Mouse (Mus musculus) adrenal gland, adult 18-20 months (tissue): ENCODE results near the gene Rnf40. TPM values are rescaled to one million over a fixed set of nuclear protein-coding genes. Genes with fewer than 3 reads are reported as not detected.

ENCODE experiments used
- DNase-seq, 2 experiments: peaks; one replicate each; pipeline ENCODE4 v3.0.0; 2021 to 2022; ENCODE audit warnings: low spot score in 2 of 2
- long read RNA-seq, 2 experiments: library from polyadenylated mRNA; stranded (forward); transcript quantifications; one replicate each; pipeline ENCODE4 v2.0.0; 2021
- total RNA-seq, 2 experiments: library from RNA; stranded (reverse); gene quantifications; 1 replicate in 1 of 2; 2 replicates in 1 of 2; pipeline ENCODE4 v1.2.3; 2021

Gene Rnf40
- total RNA-seq, result 10 to 100 TPM; 54.1 to 64.1 TPM
- long read RNA-seq, experiment 1, full-length matches to known transcripts, result 57 of 82 reads
- long read RNA-seq, experiment 1, partial matches to known transcripts, result 11 of 82 reads
- long read RNA-seq, experiment 1, other reads (novel, unspliced or antisense), result 14 of 82 reads
- long read RNA-seq, experiment 2, full-length matches to known transcripts, result 64 of 100 reads
- long read RNA-seq, experiment 2, partial matches to known transcripts, result 22 of 100 reads
- long read RNA-seq, experiment 2, other reads (novel, unspliced or antisense), result 14 of 100 reads

- peak; percentile 80 to 82 for DNase-seq
These were observed at the start of gene Rnf40, which contains the start of gene Ccdc189 for GRCm38 (mm10) chr7:127588011-127588871. TSS of gene Rnf40 (plus strand) at chr7:127588767. TSS of gene Ccdc189 (minus strand) at chr7:127588595.

- DNase-seq, result no peak
These were observed 46.9 kb upstream of the Rnf40 start for GRCm38 (mm10) chr7:127541671-127542070.

GRCm38 (mm10) chr7:127549116-127549835 is 39.3 kb upstream of the Rnf40 start:
- no peak for DNase-seq

DNA sequence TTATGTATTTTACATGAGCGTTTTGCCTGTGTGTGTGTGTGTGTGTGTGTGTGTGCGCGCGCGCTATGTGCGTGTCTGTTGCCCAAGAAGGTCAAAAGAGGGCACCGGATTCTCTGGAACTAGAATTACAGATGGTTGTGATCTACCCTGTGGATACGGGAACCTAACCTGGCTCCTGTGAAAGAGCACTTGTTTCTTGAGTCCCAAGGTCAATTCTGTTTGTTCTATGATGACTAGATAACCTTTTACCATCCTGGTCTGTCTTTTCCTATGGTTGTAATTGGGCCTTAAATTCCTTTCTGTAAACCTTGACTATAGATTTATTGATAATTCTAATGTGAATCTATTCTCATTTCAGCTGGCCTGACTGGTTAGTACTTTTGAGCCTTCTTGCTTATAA is 37.0 kb upstream of the Rnf40 start:
- DNase-seq, result no peak

- DNase-seq, result no peak
These were observed 28.0 kb upstream of the Rnf40 start for GRCm38 (mm10) chr7:127560580-127560979.

- DNase-seq, result no peak
These were observed 27.2 kb upstream of the Rnf40 start, which contains the start of gene Tmem265 for GRCm38 (mm10) chr7:127561340-127561858. TSS of gene Tmem265 (plus strand) at chr7:127561390.

DNA sequence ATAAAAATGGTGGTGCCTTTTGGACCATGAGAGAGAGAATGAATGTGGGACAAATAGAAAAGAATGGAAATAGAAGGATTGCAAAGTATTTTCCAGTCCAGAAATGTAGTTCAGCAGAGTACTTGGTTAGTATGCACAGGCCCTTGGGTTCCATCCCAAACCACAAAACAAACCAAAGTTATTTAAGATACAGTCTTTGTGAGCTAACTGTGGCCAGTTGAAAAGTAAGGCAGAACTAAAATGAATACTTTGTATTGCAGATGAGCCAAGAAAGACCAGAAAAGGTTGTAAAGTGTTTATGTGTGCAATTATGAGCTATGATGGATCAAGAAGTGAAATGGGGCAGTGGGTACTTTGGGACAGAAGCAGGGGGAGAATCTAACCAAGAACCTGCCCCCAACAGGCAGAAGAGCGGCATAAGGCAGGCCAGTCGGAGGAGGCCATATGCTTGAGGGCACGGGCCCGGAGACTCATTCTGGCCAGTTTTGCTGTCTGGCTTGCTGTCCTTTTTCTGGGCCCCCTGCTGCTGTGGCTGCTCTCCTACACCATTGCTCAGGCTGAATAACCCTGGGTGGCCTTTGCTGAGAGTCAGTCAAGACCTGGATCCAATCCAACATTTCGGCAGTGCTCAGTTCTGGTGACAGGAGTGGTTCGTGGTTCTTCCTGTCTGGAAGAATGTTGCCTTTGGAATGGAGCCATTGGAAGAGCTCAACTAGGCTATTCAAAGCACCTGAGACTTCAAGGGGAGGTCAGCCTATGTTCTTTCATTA is 24.0 kb upstream of the Rnf40 start:
- no peak for DNase-seq

- peak; percentile 71 to 77 for DNase-seq
These were observed 15.6 kb upstream of the Rnf40 start, which contains the start of gene Phkg2 for GRCm38 (mm10) chr7:127572895-127573471. TSS of gene Phkg2 (plus strand) at chr7:127573340.

DNA sequence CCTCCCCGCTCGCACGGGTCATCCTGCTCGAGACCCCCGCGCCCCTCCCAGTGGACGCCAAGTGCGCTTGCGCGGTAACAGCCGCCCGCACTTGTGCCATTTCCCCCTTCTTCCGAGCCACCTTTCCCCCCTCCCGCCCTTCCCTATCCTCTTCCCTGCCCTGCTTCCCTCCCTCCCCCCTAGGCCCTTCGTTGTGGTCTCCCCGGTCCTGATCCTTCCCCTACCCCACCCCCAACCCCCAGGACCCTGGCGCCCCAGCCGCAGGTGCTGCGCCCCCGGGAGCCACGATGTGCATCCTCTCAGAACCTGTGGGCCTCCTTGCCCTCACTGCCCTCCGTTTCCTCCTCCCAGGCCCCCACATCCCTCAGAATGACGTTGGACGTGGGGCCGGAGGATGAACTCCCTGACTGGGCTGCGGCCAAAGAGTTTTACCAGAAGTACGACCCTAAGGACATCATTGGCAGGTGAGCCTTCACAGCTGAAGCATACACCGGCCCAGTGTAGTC is 15.0 kb upstream of the Rnf40 start:
- no peak for DNase-seq

DNA sequence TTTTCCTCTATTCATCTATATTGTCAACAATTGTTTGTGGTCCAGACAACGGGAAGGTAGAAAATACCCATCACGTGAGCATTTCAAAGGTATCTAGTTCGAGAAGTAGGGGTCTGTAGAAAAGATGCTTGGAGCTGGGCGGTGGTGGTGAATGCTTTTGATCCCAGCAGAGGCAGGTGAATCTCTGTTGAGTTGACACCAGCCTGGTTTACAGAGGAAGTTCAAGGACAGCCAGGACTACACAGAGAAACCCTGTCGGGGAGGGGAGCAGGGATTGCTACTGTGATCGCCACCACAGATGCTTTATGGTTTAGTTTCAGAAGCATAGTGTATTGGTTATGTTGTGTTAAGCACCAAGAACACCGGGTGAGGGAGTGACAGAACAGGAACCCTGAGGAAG is 14.5 kb upstream of the Rnf40 start:
- no peak for DNase-seq

DNA sequence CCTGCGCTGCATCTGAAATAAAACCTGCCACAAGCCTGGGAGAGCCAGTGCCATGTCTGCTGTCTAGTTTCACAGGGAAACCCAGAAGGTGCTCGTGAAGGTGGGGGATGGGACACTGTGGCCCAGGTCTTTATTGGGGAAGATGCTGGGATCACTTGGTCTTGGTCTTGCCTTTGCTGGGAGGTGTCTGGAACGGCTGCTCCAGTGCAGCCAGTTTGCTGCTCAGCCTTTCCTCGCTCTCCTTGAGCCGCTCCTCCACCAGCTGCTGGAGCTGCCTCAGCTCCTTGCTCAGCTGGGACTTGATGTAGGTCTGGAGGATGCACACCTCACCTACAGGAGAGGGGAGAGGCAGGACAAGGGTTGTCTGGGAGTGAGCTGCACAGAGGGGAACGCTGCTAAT is 5.3 kb upstream of the Rnf40 start:
- DNase-seq, result no peak

GRCm38 (mm10) chr7:127585031-127585430 is 3.5 kb upstream of the Rnf40 start:
- DNase-seq, result no peak

- DNase-seq, result no peak
These were observed 2.4 kb upstream of the Rnf40 start for GRCm38 (mm10) chr7:127586149-127586548.

- DNase-seq, result no peak
These were observed 1.4 kb upstream of the Rnf40 start for GRCm38 (mm10) chr7:127587196-127587595.

- no peak for DNase-seq
These were observed 334 bp downstream of the Rnf40 start for GRCm38 (mm10) chr7:127588901-127589300.

DNA sequence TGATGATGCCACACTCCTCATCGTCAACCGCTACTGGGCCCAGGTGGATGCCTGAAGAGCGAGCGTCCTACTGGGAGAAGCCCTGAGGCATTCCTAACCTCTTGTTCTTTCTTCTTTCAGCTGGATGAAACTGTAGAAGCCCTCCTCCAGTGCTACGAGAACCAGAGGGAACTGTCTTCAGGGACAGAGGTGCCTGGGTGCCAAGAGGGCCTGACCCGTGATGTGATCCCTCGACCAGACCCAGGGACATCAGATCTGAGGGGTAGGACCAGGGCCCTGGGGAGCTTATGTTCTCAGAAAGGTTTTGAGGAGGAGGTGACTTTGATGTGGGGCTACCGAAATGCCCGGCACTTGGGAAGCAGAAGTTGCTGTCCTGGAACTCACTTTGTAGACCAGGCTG is 1.1 kb downstream of the Rnf40 start:
- no peak for DNase-seq

DNA sequence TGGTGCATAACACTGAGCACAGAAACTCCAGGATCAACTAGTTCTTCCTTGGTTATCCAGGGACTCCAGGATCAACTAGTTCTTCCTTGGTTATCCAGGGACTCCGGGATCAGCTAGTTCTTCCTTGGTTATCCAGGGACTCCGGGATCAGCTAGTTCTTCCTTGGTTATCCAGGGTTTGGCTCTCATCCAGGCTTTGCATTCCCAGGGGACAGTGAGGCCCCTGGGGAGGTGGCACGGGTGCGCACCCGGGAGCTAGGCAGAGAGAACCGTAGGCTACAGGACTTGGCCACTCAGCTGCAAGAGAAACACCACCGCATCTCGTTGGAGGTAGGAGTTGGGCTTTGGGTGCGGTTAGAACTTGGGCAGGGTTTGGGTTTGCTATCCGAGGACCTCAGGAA is 2.5 kb downstream of the Rnf40 start:
- DNase-seq, result no peak

DNA sequence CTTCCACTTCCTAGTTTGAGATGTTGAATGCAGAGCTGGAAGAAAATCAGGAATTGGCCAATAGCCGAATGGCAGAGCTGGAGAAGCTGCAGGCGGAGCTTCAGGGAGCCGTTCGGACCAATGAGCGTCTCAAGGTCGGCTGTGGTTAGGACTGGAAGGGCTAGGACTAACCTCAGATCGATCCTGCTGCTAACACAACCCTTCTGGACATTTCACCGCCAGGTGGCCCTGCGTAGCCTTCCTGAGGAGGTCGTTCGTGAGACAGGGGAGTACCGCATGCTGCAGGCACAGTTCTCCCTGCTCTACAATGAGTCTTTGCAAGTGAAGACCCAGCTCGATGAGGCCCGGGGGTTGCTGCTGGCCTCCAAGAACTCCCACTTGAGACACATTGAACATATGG is 4.0 kb downstream of the Rnf40 start:
- no peak for DNase-seq

GRCm38 (mm10) chr7:127596747-127597146 is 8.2 kb downstream of the Rnf40 start:
- DNase-seq, result no peak

GRCm38 (mm10) chr7:127600612-127601011 is 12.0 kb downstream of the Rnf40 start:
- no peak for DNase-seq
